Mouse (Mus musculus): ENCODE results near the gene Rere.

Rere gene

DNA sequence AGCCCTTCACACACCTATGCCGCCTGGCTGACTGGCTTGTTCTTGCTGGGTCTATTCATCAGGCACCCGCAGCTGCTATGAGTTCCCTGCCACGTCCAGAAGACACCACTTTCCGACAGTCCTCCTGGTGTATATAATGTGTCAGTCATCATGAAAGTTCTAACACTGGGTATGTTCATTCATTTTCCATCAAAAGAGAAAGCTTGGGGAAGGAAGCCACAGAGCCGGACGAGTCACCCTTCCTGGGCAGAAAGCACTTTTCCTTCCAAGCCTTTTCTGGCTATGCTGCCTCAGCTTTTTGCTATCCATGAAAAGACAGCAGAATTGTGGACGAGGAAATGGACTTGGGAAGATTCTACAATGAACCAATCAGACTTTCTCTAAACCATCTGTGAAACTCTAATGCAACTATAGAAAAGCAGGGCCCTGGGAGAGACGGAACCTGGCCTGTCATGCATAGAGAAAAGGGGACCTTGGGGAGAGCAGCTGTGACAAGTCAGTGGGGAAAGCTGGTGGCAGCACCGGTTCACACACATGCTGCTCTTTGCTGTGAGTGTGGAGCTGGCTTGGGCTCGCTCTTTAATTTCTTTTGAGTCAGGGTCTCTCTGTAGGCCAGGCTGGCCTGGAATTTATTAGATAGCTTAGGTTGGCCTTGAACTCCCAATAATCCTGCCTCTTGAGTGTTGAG lies 139.3 kb downstream of the Rere start:
- DNase-seq (ENCODE audit: extremely low read depth, low read depth): no peak

DNA sequence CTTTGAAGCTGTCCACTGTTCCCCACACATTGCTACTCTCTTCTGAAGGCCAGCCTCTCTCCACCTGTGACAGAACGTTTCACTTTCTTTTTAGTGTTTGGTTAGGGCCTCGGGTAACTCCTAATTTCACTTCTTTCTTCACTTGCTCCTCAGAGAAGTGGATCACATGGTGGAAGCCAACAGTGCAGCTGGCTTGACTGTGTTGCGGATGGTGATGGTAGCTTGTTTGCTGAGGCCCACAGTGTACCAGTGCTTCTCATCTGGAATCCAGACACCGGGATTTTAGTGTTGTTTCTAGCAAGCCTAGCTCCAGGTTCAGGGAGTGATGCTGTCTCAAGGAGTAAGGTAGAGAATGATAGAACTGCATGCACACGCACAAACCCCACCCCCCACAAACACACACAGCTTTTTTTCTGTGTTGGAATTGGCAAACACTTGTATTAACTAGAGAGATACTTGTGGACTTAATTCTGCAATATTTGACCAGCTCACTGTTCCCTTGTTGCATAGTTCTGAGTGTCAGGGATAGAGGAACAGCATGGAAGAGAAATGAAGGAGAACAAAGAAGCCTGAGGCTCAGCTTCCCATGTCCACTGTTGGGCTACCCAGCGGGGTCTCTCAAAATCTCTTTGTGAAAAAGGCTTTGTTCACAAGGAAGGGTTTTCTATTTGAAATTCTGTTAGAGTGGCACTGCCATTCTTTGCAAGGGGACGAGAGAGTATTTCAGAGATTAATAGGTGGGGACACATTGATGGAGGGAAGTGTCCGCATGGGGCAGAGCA lies 144.8 kb downstream of the Rere start:
- no peak for DNase-seq (ENCODE audit: extremely low read depth, low read depth)

DNA sequence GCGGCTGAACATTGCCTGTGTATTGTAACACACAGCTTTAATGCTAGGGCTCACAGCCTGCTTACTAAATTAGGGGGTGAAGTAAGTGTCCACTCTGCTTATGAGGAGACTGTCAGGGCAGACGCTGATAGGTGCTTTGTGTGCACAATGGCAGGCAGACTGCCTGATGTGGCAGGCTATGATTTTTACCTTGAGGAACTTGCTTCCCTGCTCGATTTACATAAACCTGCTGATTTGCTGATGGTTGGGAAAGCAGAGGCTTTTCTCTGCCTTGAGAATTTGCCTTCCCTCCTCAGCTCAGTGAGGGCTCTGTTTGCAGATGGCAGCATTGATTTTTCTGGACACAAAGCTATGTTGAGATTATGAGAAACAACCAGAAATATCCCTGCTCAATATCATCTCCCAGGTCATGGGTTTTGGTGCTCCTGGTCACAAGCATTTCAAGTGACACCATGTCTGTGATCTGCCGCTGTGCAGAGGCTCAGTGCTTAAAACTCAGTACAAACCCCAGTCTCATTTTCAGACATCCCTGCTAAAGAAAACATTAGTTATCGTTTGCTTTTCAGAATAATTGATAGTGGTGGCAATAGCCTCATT lies 145.5 kb downstream of the Rere start:
- no peak for DNase-seq (ENCODE audit: extremely low read depth, low read depth)

DNA sequence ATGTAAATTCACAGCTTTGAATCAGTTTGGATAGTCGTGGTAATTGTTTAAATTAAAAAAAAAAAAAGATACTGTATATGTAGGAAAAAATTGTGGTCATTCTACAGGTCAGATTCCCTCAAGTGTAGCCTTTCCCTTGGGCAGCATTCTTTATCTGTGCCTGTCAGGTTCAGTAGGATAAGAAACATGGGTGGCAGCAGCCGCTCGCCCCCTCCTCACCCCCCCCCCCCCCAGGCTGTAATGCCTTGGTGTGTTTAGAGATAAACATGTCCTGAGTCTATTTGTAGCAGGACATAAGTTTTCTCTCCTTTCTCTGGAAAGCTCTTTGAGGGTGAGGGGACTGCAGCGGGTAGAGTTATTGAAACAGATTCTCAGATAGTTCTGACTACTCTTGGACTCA lies 147.3 kb downstream of the Rere start:
- DNase-seq (ENCODE audit: extremely low read depth, low read depth): no peak

DNA sequence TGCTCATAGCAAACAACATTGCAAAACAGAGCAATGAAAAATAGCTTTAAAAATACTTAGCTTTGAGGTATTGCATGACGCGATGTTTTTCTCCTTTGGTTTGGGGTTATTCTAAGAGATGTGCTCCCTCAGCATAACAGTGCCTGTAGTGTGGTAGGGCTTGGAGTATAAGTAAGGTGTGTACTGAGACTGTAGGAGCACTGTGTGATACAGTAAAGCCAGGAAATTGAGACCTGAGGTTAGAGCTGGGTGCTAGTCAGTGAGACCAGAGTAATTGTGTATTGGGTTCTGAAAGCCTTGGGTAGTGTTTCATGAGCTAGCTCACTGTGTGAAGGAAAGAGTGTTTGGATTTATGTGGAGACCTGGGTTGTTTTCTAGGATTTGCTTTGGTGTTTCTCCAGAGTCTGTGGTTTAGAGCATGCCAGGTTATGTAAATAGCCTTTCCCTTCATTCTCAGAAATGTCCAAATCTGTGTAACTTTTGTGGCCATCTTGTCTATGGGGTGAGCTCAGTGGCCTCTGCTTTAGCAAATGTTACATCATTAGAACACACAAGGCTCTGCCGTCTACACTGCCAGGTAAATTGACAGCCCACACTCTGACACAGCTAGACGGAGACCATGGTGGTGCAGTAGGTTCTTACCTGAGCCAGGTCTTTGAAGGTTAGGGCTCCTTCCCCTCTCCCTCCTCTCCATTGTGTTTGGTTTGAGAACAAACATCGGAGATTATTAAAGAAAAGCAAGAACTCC lies 152.6 kb downstream of the Rere start:
- no peak for DNase-seq (ENCODE audit: extremely low read depth, low read depth)

DNA sequence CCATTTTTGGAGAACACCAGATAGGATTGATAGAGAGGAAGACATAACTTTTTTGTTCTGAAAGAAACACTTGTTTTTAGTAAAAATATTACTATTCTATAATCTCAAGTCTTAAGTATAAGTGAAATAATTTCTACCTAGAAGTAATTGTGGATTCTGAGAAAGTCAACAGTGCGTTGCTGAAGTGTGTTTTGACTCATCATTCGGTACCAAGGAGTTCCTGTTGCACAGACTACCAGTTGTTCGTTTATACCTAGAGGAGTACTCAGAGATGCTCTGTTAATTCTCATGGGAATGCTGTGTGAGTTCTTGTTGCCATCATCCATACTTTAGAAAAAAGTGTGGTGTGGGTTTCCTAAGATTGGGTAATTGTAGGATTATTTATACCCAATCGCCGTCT lies 154.1 kb downstream of the Rere start:
- no peak for DNase-seq (ENCODE audit: extremely low read depth, low read depth)

DNA sequence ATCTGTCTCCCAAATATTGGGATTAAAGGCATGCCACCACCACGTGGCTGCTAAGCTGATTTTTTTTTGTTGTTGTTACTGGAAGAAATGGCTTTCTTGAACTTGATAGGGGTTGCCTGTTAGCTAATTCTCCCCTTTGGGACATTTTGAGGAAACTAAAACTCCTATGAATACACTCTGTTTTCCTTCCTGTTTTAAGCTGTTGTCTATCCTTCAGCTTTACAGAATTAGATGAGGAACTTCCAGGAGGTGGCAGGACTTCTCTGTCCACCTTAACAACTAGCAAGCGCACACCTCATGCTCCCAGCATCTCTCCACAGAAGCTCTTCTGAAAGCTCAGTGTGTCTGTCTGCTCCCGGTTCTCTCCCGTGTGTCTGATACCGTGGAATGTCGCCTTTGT lies 157.2 kb downstream of the Rere start:
- no peak for DNase-seq (ENCODE audit: extremely low read depth, low read depth)

DNA sequence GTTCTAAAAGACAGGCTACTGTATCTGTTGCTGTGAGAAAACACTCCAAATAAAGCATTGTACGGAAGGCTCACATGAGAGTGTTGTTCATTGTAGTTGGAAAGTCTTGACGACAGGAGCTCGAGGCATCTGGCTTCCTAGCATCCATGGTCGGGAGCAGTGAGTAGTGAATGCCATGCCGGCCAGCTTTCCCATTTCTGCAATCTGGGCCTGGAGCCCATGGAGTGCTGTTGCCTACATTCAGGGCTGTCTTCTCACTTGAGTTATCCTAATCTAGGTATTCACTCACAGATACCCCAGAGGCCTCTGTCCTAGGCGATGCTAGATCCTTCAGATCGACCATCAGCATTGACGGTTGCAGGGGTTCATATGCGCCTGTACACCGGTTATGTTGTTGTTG lies 160.5 kb downstream of the Rere start:
- DNase-seq (ENCODE audit: extremely low read depth, low read depth): no peak

DNA sequence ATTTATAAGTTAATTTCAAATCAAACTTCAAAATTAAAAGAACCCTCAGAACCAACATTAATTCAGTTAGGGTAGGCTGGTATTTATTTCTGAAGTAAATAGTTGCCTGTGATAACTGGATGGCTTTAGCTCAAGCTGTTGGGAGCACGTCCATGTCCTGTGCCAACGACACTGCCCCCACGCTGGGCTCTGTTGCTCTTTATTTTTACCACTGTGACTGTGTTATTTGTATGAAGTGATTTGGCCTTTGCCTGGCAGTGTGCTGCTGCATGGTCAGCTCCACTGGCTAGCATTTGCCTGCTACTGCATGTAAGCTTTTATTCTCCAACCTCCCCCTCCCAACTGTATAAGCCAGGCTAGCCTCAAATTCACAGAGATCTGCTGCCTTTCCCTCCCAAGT lies 162.6 kb downstream of the Rere start:
- DNase-seq (ENCODE audit: extremely low read depth, low read depth): no peak

DNA sequence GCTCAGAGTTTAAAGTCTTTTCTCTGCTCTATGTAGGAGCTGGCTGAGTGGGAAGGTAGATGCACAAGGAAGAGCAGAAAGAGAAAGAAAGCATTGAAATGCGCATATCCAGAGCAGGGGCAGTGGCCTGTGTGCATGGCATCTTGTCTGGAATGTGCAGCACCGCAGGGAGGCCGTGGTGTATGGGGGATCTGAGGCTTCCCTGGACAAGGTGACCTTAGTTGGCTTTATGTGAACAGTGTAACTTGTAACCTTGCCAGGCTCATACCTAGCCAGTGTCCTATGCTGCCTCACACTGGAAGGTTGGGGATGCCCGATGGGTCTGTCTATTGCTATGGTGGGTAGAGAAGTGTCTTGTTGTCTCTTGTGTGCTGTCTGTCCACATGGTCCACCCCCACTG lies 165.2 kb downstream of the Rere start:
- no peak for DNase-seq (ENCODE audit: extremely low read depth, low read depth)

DNA sequence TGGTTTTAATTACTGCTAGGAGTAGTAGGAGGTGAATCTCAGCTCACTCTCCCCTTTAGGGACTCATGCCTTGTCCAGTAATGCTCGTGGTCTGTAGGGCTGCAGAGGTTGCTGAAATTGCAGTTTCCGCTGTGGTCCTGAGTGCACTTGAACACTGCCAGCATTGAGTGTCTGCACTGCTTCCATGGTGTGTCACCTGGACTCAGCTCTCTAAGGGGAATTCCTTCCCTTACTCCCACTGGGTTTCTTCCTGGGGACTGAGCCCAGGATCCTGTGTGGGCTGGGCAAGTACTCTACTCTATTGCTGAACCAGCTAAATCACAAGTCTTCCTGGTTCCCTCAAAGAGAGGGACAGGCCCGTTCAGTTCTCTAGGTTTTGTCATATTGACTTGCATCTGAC lies 166.1 kb downstream of the Rere start:
- DNase-seq (ENCODE audit: extremely low read depth, low read depth): no peak

DNA sequence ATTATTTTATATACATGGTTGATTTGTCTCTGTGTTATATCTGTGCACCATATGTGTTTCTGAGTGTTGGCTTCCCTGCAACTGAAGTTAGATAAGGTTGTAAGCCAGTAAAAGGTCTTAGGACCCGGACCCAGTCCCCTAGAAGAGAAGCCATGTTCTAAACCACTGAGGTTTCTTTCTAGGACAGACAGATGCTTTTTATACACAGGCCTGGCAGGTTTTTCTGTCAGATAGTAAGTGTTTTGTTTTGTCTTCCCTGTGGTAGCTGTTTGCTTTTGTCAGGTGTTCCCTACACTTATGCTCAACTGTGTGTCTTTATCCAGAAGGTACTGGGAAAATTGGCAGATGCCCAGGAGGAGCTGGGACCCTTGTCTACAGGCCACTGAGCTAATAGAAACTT lies 167.0 kb downstream of the Rere start:
- no peak for DNase-seq (ENCODE audit: extremely low read depth, low read depth)

DNA sequence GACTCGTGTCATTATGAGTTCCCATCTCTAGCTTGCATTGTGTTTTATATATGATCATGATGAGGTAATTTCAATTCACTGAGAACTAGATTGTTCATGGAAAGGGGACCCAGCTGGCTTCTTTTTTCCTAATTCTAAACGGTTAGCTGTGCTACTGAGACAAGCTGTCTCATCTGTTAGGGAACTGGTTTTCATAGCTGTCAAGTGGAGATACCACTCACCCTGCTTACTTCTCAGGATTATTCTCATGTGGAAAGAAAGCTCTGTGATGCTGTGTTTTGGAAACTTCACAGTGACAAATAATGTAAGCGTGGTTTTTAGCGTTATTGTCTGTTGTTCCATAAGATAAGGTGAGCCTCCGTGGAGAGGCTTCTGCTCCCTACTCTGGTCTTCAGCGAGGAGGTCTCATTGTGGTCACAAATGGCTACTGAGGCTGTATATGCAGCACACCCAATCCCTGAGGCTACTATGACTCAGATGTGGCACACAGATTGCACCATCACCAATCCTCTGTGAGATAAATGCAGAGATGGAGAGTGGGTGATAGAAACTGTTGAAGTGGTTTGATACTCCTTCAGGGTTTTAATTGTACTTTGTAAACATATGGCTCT lies 168.7 kb downstream of the Rere start:
- DNase-seq (ENCODE audit: extremely low read depth, low read depth): no peak

DNA sequence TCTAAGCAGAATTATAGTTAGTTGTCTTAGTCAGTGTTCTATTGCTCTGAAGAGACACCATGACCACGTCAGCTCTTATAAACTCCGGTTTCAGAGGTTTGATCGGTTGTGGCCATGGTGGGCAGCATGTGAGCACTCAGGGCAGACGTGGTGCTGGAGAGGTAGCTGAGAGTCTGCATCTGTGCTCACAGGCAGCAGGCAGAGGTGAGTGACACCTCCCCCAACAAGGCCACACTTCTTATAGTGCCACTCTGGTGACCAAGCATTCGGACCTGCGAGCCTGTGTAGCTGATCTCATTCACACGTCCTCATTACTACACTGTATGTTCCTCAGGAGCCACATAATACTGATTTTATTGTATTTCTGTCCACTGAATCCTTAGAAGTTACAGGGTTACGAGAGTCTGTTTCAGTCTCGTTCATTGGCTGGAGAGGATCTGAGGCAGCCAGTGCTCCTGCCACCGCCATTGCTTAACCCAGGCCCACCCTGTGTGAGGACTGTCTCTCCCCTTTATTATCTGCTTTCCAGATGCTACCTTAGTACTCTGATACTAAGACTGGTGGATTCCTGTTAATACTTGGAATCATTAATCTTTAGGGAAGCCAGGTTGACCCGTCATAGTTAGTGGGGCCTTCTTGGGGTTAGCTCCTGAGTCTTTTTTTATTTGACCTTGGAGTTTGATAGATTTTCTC lies 170.9 kb downstream of the Rere start:
- no peak for DNase-seq (ENCODE audit: extremely low read depth, low read depth)

DNA sequence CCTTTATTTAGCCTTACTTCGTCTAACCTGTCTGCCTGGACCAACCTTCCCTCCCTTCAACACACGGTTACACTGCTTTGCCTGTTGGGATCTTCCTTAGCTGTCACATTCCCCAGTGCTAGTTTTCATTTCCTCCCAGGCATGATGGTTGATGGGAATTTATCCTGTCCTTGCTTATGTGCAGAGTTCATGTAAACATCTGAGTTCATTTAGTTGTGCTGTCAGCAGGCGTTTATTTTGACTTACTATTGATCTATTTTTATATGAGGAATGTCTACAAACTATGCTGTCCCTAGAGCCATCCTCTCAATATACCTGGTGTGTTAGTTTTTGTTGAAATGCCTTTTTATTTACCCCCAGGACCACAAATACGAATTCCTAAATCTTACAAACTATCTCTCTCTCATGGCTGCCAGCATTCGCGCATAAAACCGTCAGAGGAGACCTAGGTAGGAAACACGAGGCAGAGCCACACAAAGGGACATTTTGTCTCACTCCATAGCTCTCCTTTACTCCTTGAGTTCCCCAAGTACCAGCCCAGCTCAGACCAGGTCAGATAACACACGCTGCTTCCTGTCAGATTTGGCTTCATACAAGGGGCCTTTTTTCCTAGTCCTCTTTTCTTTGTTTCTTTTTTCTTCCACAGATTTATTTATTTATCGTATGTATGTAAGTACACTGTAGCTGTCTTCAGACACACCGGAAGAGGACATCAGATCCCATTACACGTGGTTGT lies 173.3 kb downstream of the Rere start:
- no peak for DNase-seq (ENCODE audit: extremely low read depth, low read depth)

DNA sequence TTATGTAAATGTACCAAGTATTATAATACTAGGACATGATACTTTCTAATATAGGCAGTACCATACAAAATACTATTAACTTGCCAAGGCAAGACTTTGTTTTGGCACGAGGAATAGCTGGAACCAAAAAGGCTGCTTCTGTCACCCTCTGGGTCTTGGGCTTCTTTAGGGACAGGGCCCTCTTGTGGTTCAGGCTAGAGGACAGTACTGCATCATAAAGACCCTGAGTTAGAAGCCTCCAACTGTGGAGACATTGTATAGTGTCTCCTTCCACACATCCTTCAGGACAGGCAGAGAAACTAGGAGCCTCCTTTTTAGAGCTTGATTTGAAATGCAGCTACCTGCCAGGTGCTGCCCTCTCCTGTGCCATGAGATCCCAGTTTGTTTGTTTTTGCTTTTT lies 174.3 kb downstream of the Rere start:
- no peak for DNase-seq (ENCODE audit: extremely low read depth, low read depth)

DNA sequence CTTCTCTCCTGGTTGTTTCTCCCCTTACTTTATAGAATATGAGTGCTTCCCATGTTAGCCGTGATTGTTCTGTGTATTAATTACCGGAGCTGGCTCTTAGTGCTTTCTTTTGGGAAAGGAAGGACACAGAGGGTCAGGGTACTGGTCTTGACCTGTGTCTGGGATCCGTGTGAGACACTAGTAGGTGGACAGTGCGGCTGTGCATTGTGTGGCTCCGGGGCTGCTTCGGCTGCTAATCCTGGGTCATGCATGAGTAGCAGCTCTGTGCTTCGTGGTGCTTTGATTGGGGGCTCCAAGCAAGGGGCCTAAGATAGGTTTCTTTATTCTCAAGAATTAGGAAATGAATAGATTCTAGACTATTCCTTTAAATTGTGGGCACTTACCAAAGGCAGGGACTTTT lies 175.0 kb downstream of the Rere start:
- DNase-seq (ENCODE audit: extremely low read depth, low read depth): no peak

DNA sequence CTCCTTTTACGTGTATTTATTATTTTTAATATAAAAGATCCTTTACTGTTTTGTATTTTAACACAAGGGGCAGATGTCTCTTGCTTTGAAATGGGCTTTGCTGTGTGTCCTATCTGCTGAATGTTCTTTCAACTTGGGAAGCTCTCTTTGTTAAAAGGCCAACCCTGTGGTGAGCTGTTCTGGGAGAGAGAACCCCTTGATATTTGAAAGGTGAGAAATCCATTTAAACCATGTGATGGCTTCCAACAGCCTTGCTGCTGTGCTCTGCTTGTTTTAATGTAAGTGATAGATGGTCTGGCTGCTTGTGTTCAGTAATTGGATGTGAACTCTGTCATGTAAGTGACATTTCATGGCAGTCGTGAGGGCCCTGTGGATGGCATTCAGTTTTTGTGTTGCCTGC lies 175.4 kb downstream of the Rere start:
- DNase-seq (ENCODE audit: extremely low read depth, low read depth): no peak

DNA sequence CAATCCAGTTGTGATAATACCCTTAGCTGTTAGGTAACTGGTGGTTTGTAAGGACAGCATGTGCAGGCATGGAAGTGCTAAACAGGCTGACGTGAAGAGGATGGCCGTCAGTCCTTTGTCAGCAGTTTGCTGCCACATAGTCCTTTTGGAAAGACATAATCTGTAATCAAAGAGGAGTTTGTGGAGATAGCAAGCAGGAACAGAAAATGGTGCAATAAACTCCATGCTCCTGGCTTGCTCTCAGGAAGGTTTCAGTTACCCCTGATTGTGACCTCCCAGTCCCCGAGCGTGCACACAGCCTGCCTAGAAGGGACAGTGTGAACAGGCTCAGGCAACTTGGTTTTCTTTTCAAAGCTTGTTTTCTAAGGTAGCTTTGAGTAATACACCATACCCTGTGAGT lies 175.9 kb downstream of the Rere start:
- no peak for DNase-seq (ENCODE audit: extremely low read depth, low read depth)

DNA sequence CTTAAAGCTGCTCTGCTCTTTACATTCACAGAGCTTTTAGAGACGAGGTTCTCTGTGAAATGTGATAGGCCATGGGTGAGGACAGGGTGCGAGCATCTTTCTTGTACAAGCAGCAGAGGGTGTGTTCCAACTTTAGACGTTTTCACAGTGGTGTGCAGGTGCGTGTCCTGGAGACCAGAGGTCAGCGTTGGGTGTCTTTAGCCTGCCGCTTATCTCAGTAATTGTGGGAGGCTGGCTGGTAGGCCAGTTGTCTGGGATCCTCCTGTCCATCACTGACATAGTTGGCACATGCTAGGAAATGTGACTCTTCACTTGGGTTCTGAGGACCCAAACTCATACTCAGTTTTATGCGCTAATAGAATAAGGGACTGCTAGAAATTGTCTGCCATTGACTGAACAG lies 176.3 kb downstream of the Rere start:
- no peak for DNase-seq (ENCODE audit: extremely low read depth, low read depth)
